Mouse (Mus musculus) erythroblast, embryonic 14.5 days (primary cell): ENCODE measurements around the gene Cldn20. TPM values are rescaled to one million over a fixed set of nuclear protein-coding genes. Genes with fewer than 3 reads are reported as not detected.

Experiments
- H3K27me3 ChIP-seq: 2 replicates; pipeline ENCODE4 v1.6.1; 2012; ENCODE audit warnings: inconsistent platforms; ENCODE audit not compliant: control insufficient read depth
- H3K36me3 ChIP-seq: 2 replicates; pipeline ENCODE4 v1.6.1; 2012; ENCODE audit warnings: mild to moderate bottlenecking, inconsistent platforms; ENCODE audit not compliant: control insufficient read depth
- H3K4me1 ChIP-seq: 2 replicates; pipeline ENCODE4 v1.6.1; 2012; ENCODE audit warnings: inconsistent platforms; ENCODE audit not compliant: control insufficient read depth
- H3K4me3 ChIP-seq: replicated peaks from 2 replicates; pipeline ENCODE3; 2012; ENCODE audit warnings: moderate library complexity, mild to moderate bottlenecking, inconsistent platforms
- H3K9me3 ChIP-seq: 2 replicates; pipeline ENCODE4 v1.6.1; 2012; ENCODE audit warnings: low read length, inconsistent platforms, mixed read lengths; ENCODE audit not compliant: control insufficient read depth
- GATA1 ChIP-seq: IDR thresholded peaks from 2 replicates; pipeline ENCODE4 v1.6.1; 2012; ENCODE audit warnings: low read length, inconsistent platforms, mixed read lengths
- TAL1 ChIP-seq: IDR thresholded peaks from 3 replicates; pipeline ENCODE4 v1.6.1; 2012; ENCODE audit warnings: low read length, inconsistent platforms, mixed read lengths
- polyA plus RNA-seq: library from polyadenylated mRNA; stranded (reverse); fragments of >175 nt; gene quantifications from 2 replicates; pipeline ENCODE4 v1.2.3, GENCODE M21; 2012

Gene Cldn20
- polyA plus RNA-seq, 1 experiment: not detected

- H3K4me3 ChIP-seq: no peak overlapping the region
- TF ChIP-seq TAL1 (no peak), GATA1 (no peak)
- H3K4me1 ChIP-seq: peaks cover 1% of the 10 kb centered on the region; the same call in 1 of the 2 replicates
- peaks cover 30% of the 10 kb centered on the region for H3K36me3 ChIP-seq
- no peaks in the 10 kb centered on the region for H3K9me3 ChIP-seq
- H3K27me3 ChIP-seq: no peaks in the 10 kb centered on the region
Measured at GRCm38 (mm10) chr17:3547725-3548124, 15.4 kb downstream of the Cldn20 start.

GRCm38 (mm10) chr17:3556251-3556650, 23.9 kb downstream of the Cldn20 start:
- H3K27me3 ChIP-seq: no peaks in the 10 kb centered on the region
- no peaks in the 10 kb centered on the region for H3K9me3 ChIP-seq
- no peak for TF ChIP-seq TAL1
- no peak for TF ChIP-seq GATA1
- H3K36me3 ChIP-seq: peaks cover 23% of the 10 kb centered on the region
- peaks cover 35% of the 10 kb centered on the region for H3K4me1 ChIP-seq
- peak overlapping the region; percentile 91 for H3K4me3 ChIP-seq

- Histone ChIP-seq H3K36me3 (peaks cover 12% of the 10 kb centered on the region; the same call in 1 of the 2 replicates), H3K4me1 (peaks cover 33% of the 10 kb centered on the region), H3K4me3 (peak within 1 kb of the TSS; percentile 91), H3K27me3 (0 out of 2 replicates have a peak, but pooled peaks cover 2% of the 10 kb centered on the region), H3K9me3 (no peaks in the 10 kb centered on the region; the same call in 1 of the 2 replicates)
- TF ChIP-seq GATA1 (no peak), TAL1 (no peak)
Measured at GRCm38 (mm10) chr17:3557331-3558311, 25.3 kb downstream of the Cldn20 start, which contains the start of gene Tfb1m. Tfb1m (minus strand) TSS chr17:3557781.

DNA sequence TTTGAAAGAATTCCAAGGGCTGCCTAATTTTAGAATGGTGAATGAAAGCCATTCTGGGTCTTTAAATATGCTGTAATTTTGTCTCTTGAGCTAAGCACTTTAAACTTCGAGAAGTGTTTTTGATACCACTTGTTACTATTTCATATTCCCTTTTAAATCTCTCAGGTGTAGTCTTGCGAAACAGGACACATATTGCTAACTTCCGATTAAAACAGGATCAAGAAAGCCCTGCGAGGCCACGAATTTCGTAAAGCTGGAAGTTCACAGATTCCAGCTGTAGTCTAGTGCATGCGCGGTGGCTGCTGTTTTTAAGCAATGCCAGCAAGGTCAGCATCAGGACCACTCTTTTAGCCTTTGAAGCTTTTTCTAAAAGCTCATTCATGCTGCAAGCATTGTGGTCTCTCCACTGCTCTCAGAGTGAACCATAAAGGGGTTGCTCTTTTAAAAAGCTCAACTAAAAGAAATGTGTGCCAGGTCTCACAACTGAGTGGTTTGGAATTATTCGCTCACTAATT, 26.1 kb downstream of the Cldn20 start:
- Histone ChIP-seq H3K4me3 (peak overlapping the region; percentile 91), H3K27me3 (0 out of 2 replicates have a peak, but pooled peaks cover 2% of the 10 kb centered on the region), H3K9me3 (no peaks in the 10 kb centered on the region; the same call in 1 of the 2 replicates), H3K4me1 (peaks cover 29% of the 10 kb centered on the region), H3K36me3 (peaks cover 8% of the 10 kb centered on the region; the same call in 1 of the 2 replicates)
- TF ChIP-seq TAL1 (no peak), GATA1 (no peak)

DNA sequence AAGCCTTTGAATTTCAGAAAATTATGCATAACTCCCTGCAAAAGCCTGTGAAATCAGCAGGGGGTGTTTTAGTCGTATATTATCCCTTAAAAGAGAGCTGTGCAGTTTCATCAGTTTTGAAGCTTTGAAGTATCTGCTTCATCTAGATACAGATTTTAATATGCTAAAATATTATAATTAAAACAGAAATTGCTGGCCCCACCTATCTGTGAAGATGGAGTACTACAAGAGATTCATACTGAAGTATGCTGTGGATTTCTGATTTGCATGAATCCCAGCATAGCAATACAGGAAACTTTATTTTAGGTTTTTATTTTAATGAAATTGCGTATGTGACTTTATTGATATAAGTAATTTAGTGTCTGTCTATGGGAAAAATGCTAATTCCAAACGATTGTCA, 28.2 kb downstream of the Cldn20 start:
- H3K27me3 ChIP-seq: 0 out of 2 replicates have a peak, but pooled peaks cover 2% of the 10 kb centered on the region
- no peaks in the 10 kb centered on the region; the same call in 1 of the 2 replicates for H3K9me3 ChIP-seq
- H3K4me3 ChIP-seq: no peak overlapping the region
- H3K36me3 ChIP-seq: no peaks in the 10 kb centered on the region
- H3K4me1 ChIP-seq: peaks cover 29% of the 10 kb centered on the region
- no peak for TF ChIP-seq TAL1
- no peak for TF ChIP-seq GATA1

DNA sequence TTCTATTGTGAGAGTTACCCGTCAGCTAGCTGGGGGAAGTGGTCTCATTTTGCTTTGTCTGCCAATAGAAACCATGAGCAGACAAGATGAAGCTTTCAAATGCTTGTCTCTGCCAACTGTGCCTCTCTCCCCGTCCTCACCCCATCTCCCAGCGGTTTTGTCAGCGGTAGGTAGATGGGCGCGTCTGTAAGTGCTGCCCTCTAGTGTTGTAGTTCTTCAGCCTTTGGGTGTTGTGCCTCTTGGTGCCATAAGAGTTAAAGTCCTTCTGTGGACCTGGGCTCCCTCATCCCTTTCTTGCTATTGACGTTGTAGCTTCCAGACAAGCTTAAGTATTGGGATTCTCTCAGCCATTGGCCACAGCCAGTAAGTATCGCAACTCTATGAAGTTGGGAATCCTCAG, 30.1 kb downstream of the Cldn20 start:
- Histone ChIP-seq H3K9me3 (no peaks in the 10 kb centered on the region; the same call in 1 of the 2 replicates), H3K4me3 (no peak overlapping the region), H3K36me3 (no peaks in the 10 kb centered on the region), H3K4me1 (peaks cover 11% of the 10 kb centered on the region), H3K27me3 (0 out of 2 replicates have a peak, but pooled peaks cover 2% of the 10 kb centered on the region)
- TF ChIP-seq TAL1 (no peak), GATA1 (no peak)

DNA sequence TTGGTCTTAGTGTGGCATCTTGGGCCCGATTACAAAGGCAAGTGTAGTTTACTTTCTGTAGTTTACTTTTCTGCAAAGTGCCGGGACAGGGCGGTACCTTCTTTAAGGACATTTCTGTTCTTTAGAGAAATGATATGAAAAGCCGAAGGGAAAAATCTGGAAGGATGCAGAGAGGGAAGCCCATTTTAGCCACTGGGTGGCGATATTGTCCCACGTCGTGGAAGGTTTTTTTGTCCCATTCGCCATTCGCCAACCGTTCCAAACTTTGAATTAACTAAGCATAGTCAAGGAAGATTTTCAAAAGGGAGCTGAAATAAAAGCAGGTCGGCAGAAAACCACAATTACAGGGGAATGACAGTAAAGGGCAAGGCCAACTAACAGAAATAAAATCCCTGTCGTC, 38.5 kb downstream of the Cldn20 start:
- TF ChIP-seq TAL1 (no peak), GATA1 (no peak)
- Histone ChIP-seq H3K4me1 (no peaks in the 10 kb centered on the region), H3K27me3 (no peaks in the 10 kb centered on the region), H3K4me3 (no peak overlapping the region), H3K9me3 (no peaks in the 10 kb centered on the region), H3K36me3 (no peaks in the 10 kb centered on the region)

Other genes starting within 250 kb of the Cldn20 start
- not detected in 2 replicates for gene Tiam2, start 206.0 kb upstream of the Cldn20 start, polyA plus RNA-seq
- gene Tfb1m, start 25.2 kb downstream of the Cldn20 start, polyA plus RNA-seq: 0.12 and 0.32 TPM in 2 replicates
- gene Nox3, start 163.7 kb downstream of the Cldn20 start, polyA plus RNA-seq: not detected in 2 replicates